Mouse (Mus musculus) MEL (cell line): ENCODE data around the gene Nat8f4. TPM values are rescaled to one million over a fixed set of nuclear protein-coding genes. Genes with fewer than 3 reads are reported as not detected.

Experiments
- DNase-seq: peaks from one replicate; pipeline ENCODE4 v3.0.0; 2011; ENCODE audit warnings: low read depth, low spot score
- H3K27ac ChIP-seq: 2 replicates; pipeline ENCODE4 v1.5.1; 2012; ENCODE audit warnings: low read depth, mild to moderate bottlenecking, control low read depth, low read length, moderate library complexity; ENCODE audit not compliant: control insufficient read depth
- H3K27me3 ChIP-seq, 2 experiments: fragments of 150-350 bp in 1 of 2; sonication (generic) in 1 of 2; 2 replicates each; pipeline ENCODE4 v1.6.1; 2012; ENCODE audit warnings: low read length in 2 of 2, mild to moderate bottlenecking in 2 of 2, improper control_type of control experiment in 1 of 2, moderate library complexity in 1 of 2; ENCODE audit not compliant: insufficient read depth in 2 of 2, control insufficient read depth in 1 of 2
- H3K36me3 ChIP-seq, 2 experiments: 2 replicates each; pipeline ENCODE4 v1.6.1; 2012 to 2014; ENCODE audit warnings: low read length in 2 of 2, improper control_type of control experiment in 1 of 2, inconsistent platforms in 1 of 2, mild to moderate bottlenecking in 1 of 2; ENCODE audit not compliant: insufficient read depth in 2 of 2, control insufficient read depth in 1 of 2
- H3K4me1 ChIP-seq, 2 experiments: fragments of 150-350 bp in 1 of 2; sonication (generic) in 1 of 2; 2 replicates each; pipeline ENCODE4 v1.6.1; 2012; ENCODE audit warnings: low read length in 2 of 2, improper control_type of control experiment in 1 of 2, mild to moderate bottlenecking in 1 of 2; ENCODE audit not compliant: insufficient read depth in 2 of 2, control insufficient read depth in 1 of 2
- H3K4me3 ChIP-seq, 2 experiments: fragments of 150-350 bp in 1 of 2; sonication (generic) in 1 of 2; 2 replicates each; pipeline ENCODE4 v1.5.1; 2012; ENCODE audit warnings: low read depth in 2 of 2, low read length in 2 of 2, mild to moderate bottlenecking in 2 of 2, moderate library complexity in 2 of 2, control low read depth in 1 of 2, improper control_type of control experiment in 1 of 2; ENCODE audit not compliant: control insufficient read depth in 1 of 2, insufficient read depth in 1 of 2
- H3K79me2 ChIP-seq: 2 replicates; pipeline ENCODE4 v1.6.1; 2012; ENCODE audit warnings: mild to moderate bottlenecking, low read length, moderate library complexity; ENCODE audit not compliant: control insufficient read depth, poor library complexity, insufficient read depth
- H3K9ac ChIP-seq: 2 replicates; pipeline ENCODE4 v1.6.1; 2012; ENCODE audit warnings: low read depth, mild to moderate bottlenecking, control low read depth, low read length, moderate library complexity; ENCODE audit not compliant: control insufficient read depth, poor library complexity, severe bottlenecking
- H3K9me3 ChIP-seq: fragments of 150-350 bp; sonication (generic); replicated peaks from 2 replicates; pipeline ENCODE4 v1.6.1; 2012; ENCODE audit warnings: mild to moderate bottlenecking, low read length, improper control_type of control experiment, moderate library complexity; ENCODE audit not compliant: insufficient read depth
- BHLHE40 ChIP-seq: IDR thresholded peaks from 2 replicates; pipeline ENCODE4 v1.6.1; 2012; ENCODE audit warnings: low read depth, mild to moderate bottlenecking, inconsistent platforms, low read length, improper control_type of control experiment, borderline replicate concordance
- CHD1 ChIP-seq: IDR thresholded peaks from 2 replicates; pipeline ENCODE4 v1.6.1; 2012; ENCODE audit warnings: low read depth, mild to moderate bottlenecking, inconsistent platforms, low read length, improper control_type of control experiment
- CHD2 ChIP-seq: IDR thresholded peaks from 2 replicates; pipeline ENCODE4 v1.6.1; 2011; ENCODE audit warnings: low read length, improper control_type of control experiment
- CTCF ChIP-seq, 3 experiments: IDR thresholded peaks in 2 of 3; conservative IDR thresholded peaks in 1 of 3; 2 replicates each; pipeline ENCODE4 v1.5.1; 2011 to 2012; ENCODE audit warnings: low read length in 3 of 3, low read depth in 2 of 3, mild to moderate bottlenecking in 2 of 3, improper control_type of control experiment in 1 of 3, inconsistent platforms in 1 of 3, mixed read lengths in 1 of 3, moderate library complexity in 1 of 3; ENCODE audit not compliant: control insufficient read depth in 1 of 3, insufficient read depth in 1 of 3, poor library complexity in 1 of 3, severe bottlenecking in 1 of 3
- EP300 ChIP-seq, 2 experiments: IDR thresholded peaks; 2 replicates each; pipeline ENCODE4 v1.6.1; 2011; ENCODE audit warnings: improper control_type of control experiment in 2 of 2, low read length in 2 of 2, low read depth in 1 of 2, mild to moderate bottlenecking in 1 of 2
- ETS1 ChIP-seq: IDR thresholded peaks from 2 replicates; pipeline ENCODE4 v1.6.1; 2012; ENCODE audit warnings: low read depth, mild to moderate bottlenecking, inconsistent platforms, low read length, improper control_type of control experiment, moderate library complexity
- GABPA ChIP-seq: IDR thresholded peaks from 2 replicates; pipeline ENCODE4 v1.6.1; 2012; ENCODE audit warnings: low read depth, mild to moderate bottlenecking, inconsistent platforms, low read length, improper control_type of control experiment, moderate library complexity
- GATA1 ChIP-seq: IDR thresholded peaks from 2 replicates; pipeline ENCODE4 v1.6.1; 2011; ENCODE audit warnings: low read depth, low read length, improper control_type of control experiment
- JUND ChIP-seq: IDR thresholded peaks from 2 replicates; pipeline ENCODE4 v1.6.1; 2011; ENCODE audit warnings: low read depth, mild to moderate bottlenecking, improper control_type of control experiment, low read length
- MAFK ChIP-seq: IDR thresholded peaks from 2 replicates; pipeline ENCODE4 v1.6.1; 2011; ENCODE audit warnings: low read depth, mild to moderate bottlenecking, low read length, improper control_type of control experiment, borderline replicate concordance
- MAX ChIP-seq: IDR thresholded peaks from 2 replicates; pipeline ENCODE4 v1.6.1; 2011; ENCODE audit warnings: low read length, improper control_type of control experiment
- MAZ ChIP-seq: IDR thresholded peaks from 2 replicates; pipeline ENCODE4 v1.6.1; 2012; ENCODE audit warnings: low read depth, mild to moderate bottlenecking, inconsistent platforms, low read length, improper control_type of control experiment
- MXI1 ChIP-seq: IDR thresholded peaks from 2 replicates; pipeline ENCODE4 v1.6.1; 2011; ENCODE audit warnings: mild to moderate bottlenecking, low read depth, low read length, improper control_type of control experiment
- MYB ChIP-seq: IDR thresholded peaks from 2 replicates; pipeline ENCODE4 v1.6.1; 2011; ENCODE audit warnings: mild to moderate bottlenecking, low read depth, low read length, improper control_type of control experiment
- MYC ChIP-seq: IDR thresholded peaks from 2 replicates; pipeline ENCODE4 v1.6.1; 2011; ENCODE audit warnings: low read depth, mild to moderate bottlenecking, low read length, improper control_type of control experiment, moderate library complexity
- NELFE ChIP-seq: IDR thresholded peaks from 2 replicates; pipeline ENCODE4 v1.6.1; 2011; ENCODE audit warnings: low read depth, low read length, improper control_type of control experiment
- NRF1 ChIP-seq: IDR thresholded peaks from 2 replicates; pipeline ENCODE4 v1.6.1; 2014; ENCODE audit warnings: low read depth, mild to moderate bottlenecking, inconsistent platforms, low read length, improper control_type of control experiment, moderate library complexity; ENCODE audit not compliant: poor library complexity, insufficient read depth, severe bottlenecking
- POLR2A ChIP-seq, 2 experiments: IDR thresholded peaks; 2 replicates each; pipeline ENCODE4 v1.6.1; 2011 to 2012; ENCODE audit warnings: low read length in 2 of 2, mild to moderate bottlenecking in 2 of 2, control low read depth in 1 of 2, improper control_type of control experiment in 1 of 2, low read depth in 1 of 2, moderate library complexity in 1 of 2; ENCODE audit not compliant: control insufficient read depth in 1 of 2, insufficient read depth in 1 of 2, poor library complexity in 1 of 2
- SIN3A ChIP-seq: IDR thresholded peaks from 2 replicates; pipeline ENCODE4 v1.6.1; 2012; ENCODE audit warnings: low read length, improper control_type of control experiment, inconsistent platforms
- SMC3 ChIP-seq: IDR thresholded peaks from 2 replicates; pipeline ENCODE4 v1.6.1; 2011; ENCODE audit warnings: low read depth, low read length, improper control_type of control experiment
- TAL1 ChIP-seq: IDR thresholded peaks from 2 replicates; pipeline ENCODE4 v1.6.1; 2012; ENCODE audit warnings: mild to moderate bottlenecking, inconsistent platforms, low read length, moderate library complexity, mixed read lengths
- TBP ChIP-seq: IDR thresholded peaks from 2 replicates; pipeline ENCODE4 v1.8.0; 2011; ENCODE audit warnings: low read depth, low read length, improper control_type of control experiment
- TCF12 ChIP-seq: IDR thresholded peaks from 2 replicates; pipeline ENCODE4 v1.6.1; 2014; ENCODE audit warnings: low read depth, mild to moderate bottlenecking, inconsistent platforms, low read length, improper control_type of control experiment, moderate library complexity
- USF1 ChIP-seq: IDR thresholded peaks from 2 replicates; pipeline ENCODE4 v1.6.1; 2014; ENCODE audit warnings: low read depth, mild to moderate bottlenecking, inconsistent platforms, low read length, improper control_type of control experiment, moderate library complexity
- ZC3H11A ChIP-seq: IDR thresholded peaks from 2 replicates; pipeline ENCODE4 v1.6.1; 2012; ENCODE audit warnings: low read depth, mild to moderate bottlenecking, inconsistent platforms, low read length, improper control_type of control experiment
- ZKSCAN1 ChIP-seq: IDR thresholded peaks from 2 replicates; pipeline ENCODE4 v1.6.1; 2012; ENCODE audit warnings: low read depth, mild to moderate bottlenecking, inconsistent platforms, low read length, improper control_type of control experiment, moderate library complexity
- polyA plus RNA-seq, 2 experiments: library from polyadenylated mRNA; stranded (reverse) in 1 of 2; unstranded in 1 of 2; fragments of >175 nt in 1 of 2; fragments of >200 nt in 1 of 2; gene quantifications; 2 replicates each; pipeline versions ENCODE4 v1.2.1 to v1.2.4; 2012; ENCODE audit warnings: low replicate concordance in 2 of 2, low read depth in 1 of 2; ENCODE audit not compliant: insufficient read length in 2 of 2, insufficient read depth in 1 of 2, missing spikeins in 1 of 2
- total RNA-seq: library from RNA; depleted of rRNA; stranded (reverse); fragments of 300-350 nt; gene quantifications from 2 replicates; pipeline ENCODE4 v1.2.3, GENCODE M21; 2012

Gene Nat8f4
- total and polyA plus RNA-seq, 3 experiments: 2.6 to 3.0 TPM; not detected in 1

DNA sequence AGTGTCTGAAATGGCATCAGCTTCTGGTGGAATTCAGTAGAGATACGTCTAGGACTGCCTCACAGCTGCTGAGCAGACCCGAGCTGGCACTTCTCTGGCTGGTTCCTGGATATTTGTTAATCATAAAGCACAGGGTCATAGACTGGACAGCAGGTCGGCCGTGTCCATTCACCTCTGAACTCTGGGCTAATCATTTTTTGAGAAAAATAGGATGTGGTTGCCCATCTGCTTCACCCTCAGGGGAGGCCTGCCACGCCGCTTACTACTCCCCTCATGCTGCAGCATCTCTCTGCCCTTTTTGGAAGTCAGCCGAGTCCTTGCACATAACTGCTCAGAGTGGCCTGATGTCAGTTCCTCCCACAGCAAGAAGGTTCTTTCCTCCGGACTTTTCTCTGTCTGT lies 29.4 kb upstream of the Nat8f4 start:
- no peak overlapping the region for H3K27ac ChIP-seq
- H3K27me3 ChIP-seq: no peaks in the 10 kb centered on the region
- peaks cover 0 to 7% of the 10 kb centered on the region in 2 experiments for H3K36me3 ChIP-seq
- H3K9me3 ChIP-seq: no peaks in the 10 kb centered on the region
- no peak overlapping the region for H3K9ac ChIP-seq
- no peak overlapping the region for H3K4me3 ChIP-seq
- H3K4me1 ChIP-seq: peaks cover 3 to 7% of the 10 kb centered on the region in 2 experiments; a peak in 3 of 4 replicates
- no peaks in the 10 kb centered on the region; the same call in 1 of the 2 replicates for H3K79me2 ChIP-seq
- DNase-seq: no peak
- TF ChIP-seq CHD2: no peak
- no peak for TF ChIP-seq ZC3H11A
- no peak for TF ChIP-seq MAZ
- TF ChIP-seq TCF12: no peak
- no peak for TF ChIP-seq TBP
- no peak for TF ChIP-seq SMC3
- no peak for TF ChIP-seq ETS1
- no peak for TF ChIP-seq BHLHE40
- TF ChIP-seq, all 39 proteins: peak for 0

DNA sequence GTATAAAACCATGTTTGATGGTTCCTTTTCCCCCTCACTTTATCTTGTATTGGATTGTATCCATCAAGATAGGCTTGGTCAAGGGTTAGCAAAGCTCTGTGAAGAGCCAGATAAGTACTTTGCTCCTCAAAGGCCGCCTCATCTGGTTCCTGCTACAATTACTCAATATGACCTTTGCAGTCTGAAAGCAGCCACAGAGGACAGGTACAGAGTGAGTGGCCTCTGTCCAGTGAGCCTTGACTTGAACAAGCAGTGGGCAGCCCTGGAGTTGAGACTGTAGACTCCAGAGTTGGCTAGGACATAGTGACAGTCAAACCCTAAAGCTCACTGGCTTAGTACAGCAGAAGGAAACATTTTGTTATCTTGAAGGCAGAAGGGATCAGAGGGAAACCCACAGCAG lies 24.6 kb upstream of the Nat8f4 start:
- Histone ChIP-seq H3K4me1 (peaks cover 2 to 5% of the 10 kb centered on the region in 2 experiments; a peak in 2 of 4 replicates), H3K9ac (no peak overlapping the region), H3K27ac (no peak overlapping the region), H3K27me3 (no peaks in the 10 kb centered on the region), H3K4me3 (no peak overlapping the region), H3K9me3 (no peaks in the 10 kb centered on the region), H3K36me3 (peaks cover 5 to 22% of the 10 kb centered on the region in 2 experiments), H3K79me2 (no peaks in the 10 kb centered on the region)
- DNase-seq: no peak
- TF ChIP-seq MXI1: no peak
- TF ChIP-seq CTCF (IDR thresholded peaks at IDR 0.05 in 2 of 3, conservative IDR thresholded peaks at IDR 0.05 in 1 of 3; ENCODE audit: control insufficient read depth in 1 of 3, insufficient read depth in 1 of 3, low read depth in 2 of 3, low read length in 3 of 3, poor library complexity in 1 of 3, severe bottlenecking in 1 of 3): no peak
- TF ChIP-seq MAFK: no peak
- TF ChIP-seq GABPA: no peak
- no peak for TF ChIP-seq GATA1
- TF ChIP-seq TAL1: no peak
- no peak for TF ChIP-seq CHD1
- TF ChIP-seq POLR2A (IDR thresholded peaks at IDR 0.05; ENCODE audit: control insufficient read depth in 1 of 2, insufficient read depth in 1 of 2, low read depth in 1 of 2, low read length in 2 of 2, poor library complexity in 1 of 2): no peak
- TF ChIP-seq SIN3A: no peak
- TF ChIP-seq NRF1: no peak
- TF ChIP-seq BHLHE40: no peak
- no peak for TF ChIP-seq MAX
- TF ChIP-seq MYC: no peak
- no peak for TF ChIP-seq EP300 (IDR thresholded peaks at IDR 0.05; ENCODE audit: low read depth in 1 of 2, low read length in 2 of 2)
- no peak for TF ChIP-seq ZKSCAN1
- TF ChIP-seq JUND: no peak
- TF ChIP-seq USF1: no peak
- no peak for TF ChIP-seq NELFE
- TF ChIP-seq MYB: no peak
